Mouse (Mus musculus) heart, embryonic 14.5 days (tissue): ENCODE measurements around the gene Laptm4a. TPM values are rescaled to one million over a fixed set of nuclear protein-coding genes. Genes with fewer than 3 reads are reported as not detected.

Experiments used
- ATAC-seq: fragments of 200-750 bp; cut with Nextera tagmentation; 2 replicates; pipeline ENCODE4 v1.8.0; 2017; ENCODE audit warnings: low read depth, moderate TSS enrichment; ENCODE audit not compliant: insufficient number of reproducible peaks, insufficient read depth, low FRiP score
- H3K27ac ChIP-seq, 2 experiments: fragments of 200-500 bp in 1 of 2; fragments of 300-500 bp in 1 of 2; sonication (generic) in 1 of 2; replicated peaks in 1 of 2; 2 replicates each; pipeline ENCODE4 v1.5.1; 2012 to 2014; ENCODE audit warnings: low read depth in 2 of 2, low read length in 2 of 2, control low read depth in 1 of 2, mild to moderate bottlenecking in 1 of 2, mixed read lengths in 1 of 2; ENCODE audit not compliant: control insufficient read depth in 1 of 2, insufficient read depth in 1 of 2
- H3K27me3 ChIP-seq: fragments of 300-500 bp; sonication (generic); 2 replicates; pipeline ENCODE4 v1.6.1; 2014; ENCODE audit warnings: mild to moderate bottlenecking, low read length, control low read depth; ENCODE audit not compliant: control insufficient read depth, insufficient read depth
- H3K36me3 ChIP-seq: fragments of 300-500 bp; sonication (generic); 2 replicates; pipeline ENCODE4 v1.6.1; 2014; ENCODE audit warnings: mild to moderate bottlenecking, control low read depth, low read length, mixed read lengths; ENCODE audit not compliant: control insufficient read depth, insufficient read depth
- H3K4me1 ChIP-seq, 2 experiments: fragments of 200-500 bp in 1 of 2; fragments of 300-500 bp in 1 of 2; sonication (generic) in 1 of 2; 2 replicates each; pipeline ENCODE4 v1.6.1; 2012 to 2014; ENCODE audit warnings: low read length in 2 of 2, control low read depth in 1 of 2, mixed read lengths in 1 of 2; ENCODE audit not compliant: control insufficient read depth in 2 of 2, insufficient read depth in 2 of 2
- H3K4me2 ChIP-seq: fragments of 300-500 bp; sonication (generic); 2 replicates; pipeline ENCODE4 v1.6.1; 2014; ENCODE audit warnings: mild to moderate bottlenecking, low read length
- H3K4me3 ChIP-seq, 2 experiments: fragments of 200-500 bp in 1 of 2; fragments of 300-500 bp in 1 of 2; sonication (generic) in 1 of 2; 2 replicates each; pipeline ENCODE4 v1.5.1; 2012 to 2014; ENCODE audit warnings: low read length in 2 of 2, mild to moderate bottlenecking in 2 of 2, control low read depth in 1 of 2, low read depth in 1 of 2, moderate library complexity in 1 of 2; ENCODE audit not compliant: control insufficient read depth in 1 of 2, insufficient read depth in 1 of 2
- H3K9ac ChIP-seq: fragments of 300-500 bp; sonication (generic); 2 replicates; pipeline ENCODE4 v1.6.1; 2014; ENCODE audit warnings: mild to moderate bottlenecking, low read length
- H3K9me3 ChIP-seq: fragments of 300-500 bp; sonication (generic); 2 replicates; pipeline ENCODE4 v1.6.1; 2016; ENCODE audit warnings: low read length, control low read depth; ENCODE audit not compliant: control insufficient read depth
- WGBS: fragments of 180-500 bp; shearing (Covaris S2); extraction: QIAGEN DNeasy Blood & Tissue Kit; methylation state at CpG from one replicate; pipeline ENCODE4 v1.1.7; 2014; 5-methylcytosine and 5-hydroxymethylcytosine counted together
- polyA plus RNA-seq: library from polyadenylated mRNA; unstranded; fragments of >200 nt; fragmentation: Nextera tagmentation; extraction: Ambion mirVana; gene quantifications from 2 replicates; pipeline ENCODE4 v1.2.1, GENCODE M21; 2014

Laptm4a gene
- polyA plus RNA-seq, 1 experiment from 2014 or later = 225 TPM

DNA sequence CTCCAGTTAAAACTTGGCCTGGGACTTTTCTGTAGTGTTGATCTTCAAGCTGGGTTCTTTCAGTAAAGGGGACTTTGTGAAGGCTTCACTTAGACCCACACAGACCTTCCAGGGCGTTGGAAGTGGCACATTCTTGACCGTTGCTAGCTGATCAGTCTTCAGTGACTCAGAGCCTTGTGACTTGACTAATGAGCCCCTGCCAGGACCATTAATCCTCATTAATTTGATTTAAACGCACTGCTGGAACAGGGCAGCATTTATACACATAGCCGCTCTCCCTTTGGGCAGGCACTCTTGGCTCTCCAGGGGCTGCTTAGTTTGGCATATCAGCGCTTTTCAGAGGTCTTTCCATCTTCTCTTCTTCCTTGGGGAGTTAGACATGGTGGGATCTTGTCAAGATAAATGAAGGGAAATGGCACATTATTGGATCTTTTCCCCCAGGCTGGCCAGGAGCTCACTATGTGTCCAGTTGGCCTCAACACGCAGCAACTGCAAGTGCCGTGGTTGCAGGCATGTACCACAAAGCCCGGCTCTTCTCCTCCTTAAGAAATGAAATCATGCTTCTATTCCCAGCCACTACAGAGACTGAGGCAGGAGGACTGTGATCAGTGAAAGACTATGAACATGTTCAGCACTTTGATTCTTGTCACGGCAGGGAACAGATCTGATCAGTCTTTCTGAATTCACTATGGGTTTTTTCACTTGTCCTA, 40.3 kb downstream of the Laptm4a start:
- Histone ChIP-seq H3K4me2 (no peak overlapping the region), H3K9me3 (no peaks in the 10 kb centered on the region), H3K4me3 (no peak overlapping the region), H3K27ac (no peak overlapping the region), H3K27me3 (no peaks in the 10 kb centered on the region), H3K36me3 (no peaks in the 10 kb centered on the region), H3K9ac (no peak overlapping the region), H3K4me1 (no peaks in the 10 kb centered on the region)
- no peak for ATAC-seq
- 72% methylated on average over 9 of the region's 9 CpGs for WGBS

DNA sequence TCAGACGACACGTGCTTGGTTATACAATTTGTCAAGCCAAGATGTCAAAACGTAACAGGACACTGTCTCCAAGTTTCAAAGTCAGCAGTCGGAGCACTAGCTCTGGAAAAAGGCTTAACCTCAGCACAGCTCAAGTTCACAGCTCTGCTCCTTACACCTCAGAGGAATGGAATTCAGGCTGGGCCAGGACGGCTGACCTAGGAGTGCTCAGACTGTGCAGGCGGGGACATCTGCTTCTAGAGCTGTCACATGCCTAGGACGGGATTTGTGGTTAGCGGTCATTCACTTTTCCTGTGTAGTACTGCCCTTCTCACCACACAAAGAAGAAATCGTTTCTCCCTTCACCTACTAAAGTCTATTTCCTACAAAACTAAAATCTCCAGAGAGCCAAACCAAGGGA, 48.4 kb downstream of the Laptm4a start:
- no peaks in the 10 kb centered on the region for H3K36me3 ChIP-seq
- peaks cover 5 to 14% of the 10 kb centered on the region in 2 experiments for H3K4me1 ChIP-seq
- H3K4me3 ChIP-seq = no peak overlapping the region
- ATAC-seq = peak; percentile 86
- peak overlapping the region; percentile 62 to 83 for H3K27ac ChIP-seq
- WGBS = 9% methylated on average over 9 of the region's 9 CpGs
- peak overlapping the region; percentile 7 for H3K9ac ChIP-seq
- peak overlapping the region; percentile 37 for H3K4me2 ChIP-seq
- H3K9me3 ChIP-seq = no peaks in the 10 kb centered on the region
- no peaks in the 10 kb centered on the region for H3K27me3 ChIP-seq

DNA sequence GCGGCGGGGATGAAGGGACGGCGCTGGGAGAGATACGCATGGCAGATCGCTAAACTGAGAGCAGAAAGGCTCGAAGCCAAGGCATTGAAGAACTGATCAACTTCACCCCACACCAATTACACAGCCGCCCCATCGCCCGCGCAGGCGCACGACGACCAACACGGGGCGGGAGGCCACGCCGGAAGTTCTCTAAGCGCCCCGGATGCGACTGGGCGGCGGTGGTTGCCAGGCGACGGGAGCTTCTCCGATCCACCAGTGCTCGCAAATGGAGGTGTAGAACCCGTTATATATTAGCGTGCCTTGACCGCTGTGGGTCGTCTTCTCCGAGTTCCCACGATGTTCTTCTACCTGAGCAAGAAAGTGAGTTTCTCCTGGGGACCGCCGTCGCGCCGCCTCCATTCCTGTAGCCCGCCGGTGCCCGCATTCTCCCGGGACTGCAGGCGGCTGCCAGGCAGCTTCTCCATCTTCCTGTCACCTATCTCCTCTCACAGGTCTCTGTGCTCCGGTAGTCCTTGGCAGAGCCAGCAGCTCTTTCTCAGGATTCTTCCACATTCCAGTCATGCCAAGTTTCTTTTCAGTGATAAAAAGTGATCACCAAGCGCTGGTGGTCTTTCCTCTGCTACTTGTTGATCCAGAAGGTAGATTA, 52.5 kb downstream of the Laptm4a start, which contains the start of gene Wdr35:
Wdr35 (plus strand) TSS at position 73 of the 646 bp plus-strand sequence.
- ATAC-seq = peak; percentile 59; the same call in 1 of the 2 replicates
- peak within 1 kb of the TSS in 1 of 2 experiments; percentile 46; a peak in 1 of 4 replicates for H3K27ac ChIP-seq
- H3K4me2 ChIP-seq = peak within 1 kb of the TSS; percentile 97

DNA sequence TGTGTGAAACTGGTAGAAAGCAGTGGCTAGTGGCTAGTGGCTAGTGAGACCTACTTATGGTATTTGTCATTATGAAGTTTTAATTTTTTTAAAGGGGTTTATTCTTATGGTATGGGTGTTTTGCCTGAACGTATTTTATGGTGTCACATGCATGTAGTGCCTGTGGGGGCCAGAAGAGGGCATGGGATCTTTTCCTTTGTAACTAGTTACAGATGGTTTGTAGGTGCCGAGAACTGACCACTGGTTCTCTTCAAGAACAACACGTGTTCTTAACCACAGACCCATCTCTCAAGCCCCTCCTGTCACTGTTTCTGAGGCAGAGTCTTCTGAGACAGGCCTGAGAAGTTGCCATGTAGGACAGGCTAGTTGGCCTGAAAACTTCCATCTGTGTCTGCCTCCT, 53.6 kb downstream of the Laptm4a start:
- H3K4me3 ChIP-seq = no peak overlapping the region
- no peak overlapping the region for H3K9ac ChIP-seq
- no peaks in the 10 kb centered on the region for H3K27me3 ChIP-seq
- H3K4me2 ChIP-seq = no peak overlapping the region
- WGBS = 86% methylated on average over 3 of the region's 3 CpGs
- peaks cover 20% of the 10 kb centered on the region for H3K36me3 ChIP-seq
- H3K9me3 ChIP-seq = no peaks in the 10 kb centered on the region
- H3K4me1 ChIP-seq = peaks cover 0 to 8% of the 10 kb centered on the region in 2 experiments; a peak in 1 of 4 replicates
- no peak overlapping the region for H3K27ac ChIP-seq
- ATAC-seq = no peak

More for the DNA sequence above, 52.5 kb downstream of the Laptm4a start, which contains the start of gene Wdr35:
- Histone ChIP-seq H3K4me3 (peak within 1 kb of the TSS; percentile 80 to 84), H3K27me3 (no peaks in the 10 kb centered on the region), H3K9ac (peak within 1 kb of the TSS; percentile 77), H3K9me3 (no peaks in the 10 kb centered on the region), H3K36me3 (peaks cover 10% of the 10 kb centered on the region), H3K4me1 (peaks cover 5 to 15% of the 10 kb centered on the region in 2 experiments)
- under 1% methylated on average over 44 of the region's 45 CpGs for WGBS

Other genes starting within 250 kb of the Laptm4a start
- 39.6 and 39.7 TPM in 2 replicates for gene Pum2, start 247.5 kb upstream of the Laptm4a start, polyA plus RNA-seq
- 25.8 and 31.4 TPM in 2 replicates for gene Sdc1, start 150.3 kb upstream of the Laptm4a start, polyA plus RNA-seq
- 0.07 TPM in 1 of 2 replicates, not detected in the other for gene Matn3, start 26.3 kb downstream of the Laptm4a start, polyA plus RNA-seq
- 12.8 and 14.4 TPM in 2 replicates for gene Wdr35, start 52.2 kb downstream of the Laptm4a start, polyA plus RNA-seq
- 14.2 and 18.3 TPM in 2 replicates for gene Ttc32, start 108.3 kb downstream of the Laptm4a start, polyA plus RNA-seq